Mouse (Mus musculus): ENCODE results near the gene Arhgap8. TPM values are rescaled to one million over a fixed set of nuclear protein-coding genes. Genes with fewer than 3 reads are reported as not detected.

Gene Arhgap8
- polyA plus RNA-seq, 2 experiments from 2014 or later: not detected

DNA sequence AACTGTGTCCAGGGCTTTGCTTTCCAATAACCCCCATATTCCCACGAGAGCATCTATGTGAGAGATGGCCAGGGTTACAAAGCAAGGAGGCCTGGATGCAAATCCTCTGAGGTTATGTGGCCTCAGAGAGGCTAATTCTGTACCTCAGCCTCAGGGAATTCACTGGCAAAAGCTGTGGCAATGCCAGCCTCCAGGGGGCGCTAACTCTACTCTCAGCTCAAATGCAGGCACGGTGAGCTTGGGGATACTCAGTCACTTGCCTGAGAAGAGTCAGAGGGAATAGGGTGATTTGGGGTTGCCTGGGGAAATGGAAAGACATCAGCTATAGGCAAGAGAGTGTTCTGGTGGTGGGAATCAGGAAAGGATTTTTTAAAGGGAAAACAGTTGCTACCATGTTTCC lies 83.8 kb downstream of the Arhgap8 start:
- no peak for ATAC-seq

DNA sequence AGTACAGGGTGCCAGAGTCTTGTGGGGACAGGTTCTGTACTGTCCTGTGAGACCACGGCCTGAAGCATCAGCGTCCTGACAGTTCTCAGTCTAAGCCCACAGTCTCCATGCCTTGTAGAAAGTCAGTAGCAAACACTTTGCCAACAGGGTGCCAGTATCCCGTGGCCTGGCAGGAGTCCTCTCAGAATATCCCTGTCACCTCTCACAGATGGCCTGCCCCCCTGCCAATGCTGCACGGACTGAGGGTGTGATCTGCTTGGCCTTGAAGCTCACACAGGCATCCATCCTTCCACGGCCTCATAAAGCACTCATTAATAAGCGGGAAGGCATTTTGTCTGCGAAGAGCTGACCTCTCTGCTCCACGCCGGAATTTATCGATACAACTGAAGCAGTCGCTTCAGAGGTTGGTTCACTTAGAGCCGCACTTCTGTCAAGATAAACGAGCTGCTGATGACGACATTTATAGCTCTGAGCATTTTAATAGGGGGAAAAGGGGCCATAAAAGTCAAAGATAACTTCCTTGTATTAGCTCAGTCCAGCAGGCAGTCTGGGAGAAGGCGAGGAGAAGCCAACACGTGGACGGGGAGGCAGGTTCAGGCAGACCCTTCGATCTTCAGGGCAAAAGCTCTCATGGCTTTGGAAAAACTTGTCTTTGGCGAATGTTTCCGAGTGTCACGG lies 89.6 kb downstream of the Arhgap8 start:
- ATAC-seq: no peak

- ATAC-seq: no peak
These were observed 91.3 kb downstream of the Arhgap8 start for GRCm38 (mm10) chr15:84811126-84811525.

DNA sequence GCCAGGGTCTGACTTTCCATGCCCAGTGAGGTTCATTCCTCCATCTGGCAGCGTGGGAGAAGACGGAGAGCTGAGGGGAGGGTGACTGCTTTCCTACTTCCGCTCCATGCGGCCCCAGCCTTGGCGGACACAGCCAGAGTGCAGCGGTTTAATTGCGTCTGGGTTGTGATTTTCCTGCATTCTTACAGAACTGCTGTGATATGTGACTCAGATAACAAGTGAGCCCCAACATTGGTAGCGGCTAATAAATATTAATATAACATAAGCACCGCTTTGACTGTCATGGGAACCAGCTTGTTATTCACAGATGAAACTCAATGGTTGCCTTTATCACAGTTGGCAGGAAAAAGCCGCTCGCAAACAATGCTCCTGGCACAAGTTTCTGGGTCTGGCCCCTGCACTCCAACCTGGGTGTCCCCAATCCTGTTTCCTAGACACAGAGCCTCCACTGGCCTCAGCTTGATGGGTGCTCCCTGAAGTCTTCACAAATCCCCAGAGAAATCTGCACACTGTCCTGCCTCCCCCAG lies 93.0 kb downstream of the Arhgap8 start:
- ATAC-seq: no peak

DNA sequence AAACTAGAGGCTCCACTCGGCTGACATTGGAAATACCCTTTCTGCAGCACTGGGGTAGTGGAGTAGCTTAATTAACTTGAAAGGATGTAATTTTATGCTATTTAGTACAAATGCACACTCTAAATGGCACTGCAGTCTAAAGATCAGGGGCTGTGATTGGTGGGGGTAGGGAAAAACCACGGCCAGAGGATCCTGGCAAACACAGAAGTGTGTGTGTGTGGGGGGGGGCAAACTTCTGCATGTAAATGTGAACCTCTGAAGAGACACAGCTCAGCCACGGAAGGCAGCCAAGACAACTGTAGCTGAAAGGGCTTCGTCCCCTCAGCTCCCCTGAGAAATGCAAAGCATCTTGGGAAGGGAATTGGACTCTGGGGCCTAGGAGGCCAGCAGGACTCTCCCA lies 95.3 kb downstream of the Arhgap8 start:
- no peak for ATAC-seq

GRCm38 (mm10) chr15:84817589-84817988 lies 97.7 kb downstream of the Arhgap8 start:
- ATAC-seq: no peak

DNA sequence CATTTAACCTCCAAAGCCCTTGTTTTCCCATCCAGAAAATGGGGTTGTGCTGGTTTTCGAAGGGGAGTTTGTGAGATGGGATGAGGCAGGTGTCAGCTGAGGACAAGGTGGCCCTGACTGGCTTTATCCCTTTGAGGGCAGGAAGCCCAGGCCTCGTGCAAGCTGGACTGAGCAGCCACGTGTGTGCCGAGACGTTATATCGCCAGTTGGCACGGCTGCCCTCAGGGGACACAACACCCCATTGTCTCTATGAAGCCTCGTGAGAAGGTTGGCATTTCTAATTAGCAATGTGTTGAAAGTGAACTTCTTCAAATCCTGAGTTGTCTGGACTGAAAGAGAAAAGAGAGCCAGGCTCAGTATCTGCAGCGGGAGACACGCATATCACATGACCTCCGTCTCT lies 98.4 kb downstream of the Arhgap8 start:
- no peak for ATAC-seq

- ATAC-seq: no peak
These were observed 101.0 kb downstream of the Arhgap8 start for GRCm38 (mm10) chr15:84820811-84821210.

Other genes starting within 250 kb of the Arhgap8 start
- gene Rtl6, start 162.2 kb upstream of the Arhgap8 start, polyA plus RNA-seq (2017; shearing (Covaris generic)): 1 to 10 TPM; 1.5 to 1.6 TPM
- gene Prr5, start 50.4 kb upstream of the Arhgap8 start, polyA plus RNA-seq (2017; shearing (Covaris generic)): not detected
- 1 to 10 TPM; 1.1 to 1.4 TPM for gene Phf21b, start 136.0 kb downstream of the Arhgap8 start, polyA plus RNA-seq (2017; shearing (Covaris generic))
- gene Gm29666, start 200.0 kb downstream of the Arhgap8 start, polyA plus RNA-seq (2017; shearing (Covaris generic)): under 1 TPM; 0.55 to 0.89 TPM
- 10 to 100 TPM; 22.9 to 24.2 TPM for gene Nup50, start 203.4 kb downstream of the Arhgap8 start, polyA plus RNA-seq (2017; shearing (Covaris generic))

Data from activated CD4-positive, CD25-positive, alpha-beta regulatory T cell, adult 4 months (primary cell).